Mouse (Mus musculus): Measurements from ENCODE around the gene Efna5.

DNA sequence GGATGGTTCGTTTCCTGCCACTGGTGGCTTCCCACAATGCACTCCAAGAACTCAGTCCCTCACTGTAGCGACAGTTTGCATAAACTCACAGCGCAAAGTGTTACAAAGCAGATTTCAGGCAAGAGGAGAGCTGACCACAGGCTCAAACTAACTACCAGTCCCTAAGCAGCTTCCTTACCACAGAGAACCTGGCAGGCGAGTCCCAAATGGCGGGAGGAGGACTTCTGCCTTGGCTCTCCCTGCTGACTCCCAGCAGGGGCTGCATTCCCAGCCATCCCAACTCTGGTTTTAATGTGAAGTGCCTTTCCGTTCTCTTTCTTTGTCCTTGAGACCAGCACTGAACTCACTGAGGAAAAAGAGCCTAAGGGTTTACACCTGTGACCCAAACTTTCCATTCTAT lies 195.9 kb downstream of the Efna5 start:
- TF ChIP-seq POLR2A (IDR thresholded peaks at IDR 0.05; ENCODE audit: low read depth, low read length) = no peak
- TF ChIP-seq CTCF (conservative IDR thresholded peaks at IDR 0.05; ENCODE audit: insufficient read depth, insufficient read length, low read depth, low read length) = no peak
